Mouse (Mus musculus): ENCODE measurements around the gene Nckap5. TPM values are rescaled to one million over a fixed set of nuclear protein-coding genes. Genes with fewer than 3 reads are reported as not detected.
"Not testable (repeated sequence)": the region's sequence is repeated elsewhere in the genome, so short reads cannot be mapped to it uniquely, and the experiment has no call there.

Gene Nckap5
- polyA plus RNA-seq, 1 experiment from 2014 or later, result 10.1 TPM

GRCm38 (mm10) chr1:126027536-126027935, 803.1 kb downstream of the Nckap5 start:
- 84% methylated on average over 8 of the region's 8 CpGs for WGBS
- H3K9me3 ChIP-seq (ENCODE audit: control insufficient read depth, low read length), result no peaks in the 10 kb centered on the region
- H3K27ac ChIP-seq (ENCODE audit: low read depth), result no peak overlapping the region
- no peak overlapping the region for H3K4me3 ChIP-seq (ENCODE audit: low read depth, low read length)
- H3K4me1 ChIP-seq (replicated peaks; ENCODE audit: control insufficient read depth, insufficient read depth, low read length), result no peaks in the 10 kb centered on the region
- DNase-seq (ENCODE audit: low spot score) (no peak), ATAC-seq (replicated peaks; ENCODE audit: low FRiP score, low TSS enrichment, low read depth) (no peak)
- H3K36me3 ChIP-seq (ENCODE audit: control insufficient read depth, insufficient read depth, low read length), result no peaks in the 10 kb centered on the region
- H3K4me2 ChIP-seq (ENCODE audit: low read length), result no peak overlapping the region
- H3K9ac ChIP-seq (ENCODE audit: low read length), result no peak overlapping the region
- H3K27me3 ChIP-seq (replicated peaks; ENCODE audit: control insufficient read depth, insufficient read depth, low read length), result no peaks in the 10 kb centered on the region

GRCm38 (mm10) chr1:126024518-126024917, 806.1 kb downstream of the Nckap5 start:
- no peak for ATAC-seq (replicated peaks; ENCODE audit: low FRiP score, low TSS enrichment, low read depth)
- DNase-seq (ENCODE audit: low spot score), result no peak
- no peak overlapping the region for H3K27ac ChIP-seq (ENCODE audit: low read depth)
- H3K9ac ChIP-seq (ENCODE audit: low read length), result no peak overlapping the region
- no peaks in the 10 kb centered on the region for H3K9me3 ChIP-seq (ENCODE audit: control insufficient read depth, low read length)
- H3K27me3 ChIP-seq (replicated peaks; ENCODE audit: control insufficient read depth, insufficient read depth, low read length), result no peaks in the 10 kb centered on the region
- H3K4me1 ChIP-seq (replicated peaks; ENCODE audit: control insufficient read depth, insufficient read depth, low read length), result no peaks in the 10 kb centered on the region
- no peak overlapping the region for H3K4me3 ChIP-seq (ENCODE audit: low read depth, low read length)
- no peaks in the 10 kb centered on the region for H3K36me3 ChIP-seq (ENCODE audit: control insufficient read depth, insufficient read depth, low read length)
- no peak overlapping the region for H3K4me2 ChIP-seq (ENCODE audit: low read length)
- WGBS, result 66% methylated on average over 6 of the region's 6 CpGs

GRCm38 (mm10) chr1:126022959-126023358, 807.6 kb downstream of the Nckap5 start:
- H3K27ac ChIP-seq (ENCODE audit: low read depth), result no peak overlapping the region
- no peak for DNase-seq (ENCODE audit: low spot score)
- no peaks in the 10 kb centered on the region for H3K27me3 ChIP-seq (replicated peaks; ENCODE audit: control insufficient read depth, insufficient read depth, low read length)
- no peak overlapping the region for H3K4me3 ChIP-seq (ENCODE audit: low read depth, low read length)
- H3K4me1 ChIP-seq (replicated peaks; ENCODE audit: control insufficient read depth, insufficient read depth, low read length), result no peaks in the 10 kb centered on the region
- no peak overlapping the region for H3K4me2 ChIP-seq (ENCODE audit: low read length)
- no peaks in the 10 kb centered on the region for H3K9me3 ChIP-seq (ENCODE audit: control insufficient read depth, low read length)
- H3K36me3 ChIP-seq (ENCODE audit: control insufficient read depth, insufficient read depth, low read length), result no peaks in the 10 kb centered on the region
- 39% methylated on average over 10 of the region's 10 CpGs for WGBS
- H3K9ac ChIP-seq (ENCODE audit: low read length), result no peak overlapping the region
- no peak for ATAC-seq (replicated peaks; ENCODE audit: low FRiP score, low TSS enrichment, low read depth)

- ATAC-seq (replicated peaks; ENCODE audit: low FRiP score, low TSS enrichment, low read depth), result not testable (repeated sequence)
Measured at GRCm38 (mm10) chr1:126018654-126019053, 811.9 kb downstream of the Nckap5 start.

GRCm38 (mm10) chr1:126011661-126012091, 818.9 kb downstream of the Nckap5 start:
- no peaks in the 10 kb centered on the region for H3K4me1 ChIP-seq (replicated peaks; ENCODE audit: control insufficient read depth, insufficient read depth, low read length)
- WGBS, result 85% methylated on average over 5 of the region's 5 CpGs
- H3K27me3 ChIP-seq (replicated peaks; ENCODE audit: control insufficient read depth, insufficient read depth, low read length), result no peaks in the 10 kb centered on the region
- H3K36me3 ChIP-seq (ENCODE audit: control insufficient read depth, insufficient read depth, low read length), result no peaks in the 10 kb centered on the region
- no peak overlapping the region for H3K4me3 ChIP-seq (ENCODE audit: low read depth, low read length)
- no peak overlapping the region for H3K4me2 ChIP-seq (ENCODE audit: low read length)
- no peak overlapping the region for H3K9ac ChIP-seq (ENCODE audit: low read length)
- ATAC-seq (replicated peaks; ENCODE audit: low FRiP score, low TSS enrichment, low read depth) (no peak), DNase-seq (ENCODE audit: low spot score) (no peak)
- no peaks in the 10 kb centered on the region for H3K9me3 ChIP-seq (ENCODE audit: control insufficient read depth, low read length)
- H3K27ac ChIP-seq (ENCODE audit: low read depth), result no peak overlapping the region

More at GRCm38 (mm10) chr1:126018654-126019053, 811.9 kb downstream of the Nckap5 start:
- not testable (repeated sequence) for H3K36me3 ChIP-seq (ENCODE audit: control insufficient read depth, insufficient read depth, low read length); DNase-seq (ENCODE audit: low spot score); H3K4me1 ChIP-seq (replicated peaks; ENCODE audit: control insufficient read depth, insufficient read depth, low read length); H3K4me3 ChIP-seq (ENCODE audit: low read depth, low read length); H3K9ac ChIP-seq (ENCODE audit: low read length); H3K27ac ChIP-seq (ENCODE audit: low read depth); H3K9me3 ChIP-seq (ENCODE audit: control insufficient read depth, low read length); H3K4me2 ChIP-seq (ENCODE audit: low read length); H3K27me3 ChIP-seq (replicated peaks; ENCODE audit: control insufficient read depth, insufficient read depth, low read length)
- 53% methylated on average over 6 of the region's 6 CpGs for WGBS

- Histone ChIP-seq H3K27ac (ENCODE audit: low read depth) (no peak overlapping the region), H3K4me3 (ENCODE audit: low read depth, low read length) (no peak overlapping the region), H3K9me3 (ENCODE audit: control insufficient read depth, low read length) (no peaks in the 10 kb centered on the region), H3K4me1 (replicated peaks; ENCODE audit: control insufficient read depth, insufficient read depth, low read length) (no peaks in the 10 kb centered on the region), H3K36me3 (ENCODE audit: control insufficient read depth, insufficient read depth, low read length) (no peaks in the 10 kb centered on the region), H3K9ac (ENCODE audit: low read length) (no peak overlapping the region), H3K27me3 (replicated peaks; ENCODE audit: control insufficient read depth, insufficient read depth, low read length) (no peaks in the 10 kb centered on the region), H3K4me2 (ENCODE audit: low read length) (no peak overlapping the region)
- no peak for ATAC-seq (replicated peaks; ENCODE audit: low FRiP score, low TSS enrichment, low read depth)
- DNase-seq (ENCODE audit: low spot score), result no peak
- 74% methylated on average over 4 of the region's 4 CpGs for WGBS
Measured at GRCm38 (mm10) chr1:126007571-126007970, 823.0 kb downstream of the Nckap5 start.

- DNase-seq (ENCODE audit: low spot score) (no peak), ATAC-seq (replicated peaks; ENCODE audit: low FRiP score, low TSS enrichment, low read depth) (no peak)
- Histone ChIP-seq H3K4me3 (ENCODE audit: low read depth, low read length) (no peak overlapping the region), H3K4me1 (replicated peaks; ENCODE audit: control insufficient read depth, insufficient read depth, low read length) (no peaks in the 10 kb centered on the region), H3K9me3 (ENCODE audit: control insufficient read depth, low read length) (no peaks in the 10 kb centered on the region), H3K9ac (ENCODE audit: low read length) (no peak overlapping the region), H3K4me2 (ENCODE audit: low read length) (no peak overlapping the region), H3K36me3 (ENCODE audit: control insufficient read depth, insufficient read depth, low read length) (no peaks in the 10 kb centered on the region), H3K27me3 (replicated peaks; ENCODE audit: control insufficient read depth, insufficient read depth, low read length) (no peaks in the 10 kb centered on the region), H3K27ac (ENCODE audit: low read depth) (no peak overlapping the region)
- 45% methylated on average over 5 of the region's 5 CpGs for WGBS
Measured at GRCm38 (mm10) chr1:126005672-126006071, 824.9 kb downstream of the Nckap5 start.

- Histone ChIP-seq H3K9me3 (ENCODE audit: control insufficient read depth, low read length) (no peaks in the 10 kb centered on the region), H3K9ac (ENCODE audit: low read length) (no peak overlapping the region), H3K27me3 (replicated peaks; ENCODE audit: control insufficient read depth, insufficient read depth, low read length) (no peaks in the 10 kb centered on the region), H3K4me3 (ENCODE audit: low read depth, low read length) (no peak overlapping the region), H3K36me3 (ENCODE audit: control insufficient read depth, insufficient read depth, low read length) (no peaks in the 10 kb centered on the region), H3K4me2 (ENCODE audit: low read length) (no peak overlapping the region), H3K27ac (ENCODE audit: low read depth) (no peak overlapping the region), H3K4me1 (replicated peaks; ENCODE audit: control insufficient read depth, insufficient read depth, low read length) (no peaks in the 10 kb centered on the region)
- DNase-seq (ENCODE audit: low spot score), result no peak
- 46% methylated on average over 3 of the region's 3 CpGs for WGBS
- ATAC-seq (replicated peaks; ENCODE audit: low FRiP score, low TSS enrichment, low read depth), result no peak
Measured at GRCm38 (mm10) chr1:125996540-125996939, 834.1 kb downstream of the Nckap5 start.

GRCm38 (mm10) chr1:125987803-125988202, 842.8 kb downstream of the Nckap5 start:
- no peaks in the 10 kb centered on the region for H3K36me3 ChIP-seq (ENCODE audit: control insufficient read depth, insufficient read depth, low read length)
- H3K4me2 ChIP-seq (ENCODE audit: low read length), result no peak overlapping the region
- no peaks in the 10 kb centered on the region for H3K9me3 ChIP-seq (ENCODE audit: control insufficient read depth, low read length)
- WGBS, result 70% methylated on average over 3 of the region's 3 CpGs
- no peak for ATAC-seq (replicated peaks; ENCODE audit: low FRiP score, low TSS enrichment, low read depth)
- H3K27ac ChIP-seq (ENCODE audit: low read depth), result no peak overlapping the region
- no peaks in the 10 kb centered on the region for H3K27me3 ChIP-seq (replicated peaks; ENCODE audit: control insufficient read depth, insufficient read depth, low read length)
- DNase-seq (ENCODE audit: low spot score), result no peak
- H3K4me1 ChIP-seq (replicated peaks; ENCODE audit: control insufficient read depth, insufficient read depth, low read length), result no peaks in the 10 kb centered on the region
- no peak overlapping the region for H3K4me3 ChIP-seq (ENCODE audit: low read depth, low read length)
- H3K9ac ChIP-seq (ENCODE audit: low read length), result no peak overlapping the region
